Mouse (Mus musculus) liver, embryonic 15.5 days (tissue): ENCODE measurements around the gene Tmem108. TPM values are rescaled to one million over a fixed set of nuclear protein-coding genes. Genes with fewer than 3 reads are reported as not detected.

Source experiments
- ATAC-seq: fragments of 200-750 bp; cut with Nextera tagmentation; 2 replicates; pipeline ENCODE4 v1.8.0; 2017; ENCODE audit warnings: moderate number of reproducible peaks, mild to moderate bottlenecking, moderate library complexity; ENCODE audit not compliant: insufficient read depth
- H3K27ac ChIP-seq: fragments of 300-500 bp; sonication (generic); replicated peaks from 2 replicates; pipeline ENCODE4 v1.5.1; 2015; ENCODE audit warnings: mild to moderate bottlenecking, inconsistent platforms
- H3K27me3 ChIP-seq: fragments of 300-500 bp; sonication (generic); 2 replicates; pipeline ENCODE4 v1.6.1; 2015; ENCODE audit warnings: mild to moderate bottlenecking, inconsistent platforms
- H3K36me3 ChIP-seq: fragments of 300-500 bp; sonication (generic); replicated peaks from 2 replicates; pipeline ENCODE4 v1.6.1; 2015; ENCODE audit warnings: moderate library complexity, mild to moderate bottlenecking, inconsistent platforms
- H3K4me1 ChIP-seq: fragments of 300-500 bp; sonication (generic); replicated peaks from 2 replicates; pipeline ENCODE4 v1.6.1; 2015; ENCODE audit warnings: inconsistent platforms
- H3K4me2 ChIP-seq: fragments of 300-500 bp; sonication (generic); 2 replicates; pipeline ENCODE4 v1.6.1; 2015; ENCODE audit warnings: moderate library complexity, mild to moderate bottlenecking, inconsistent platforms
- H3K4me3 ChIP-seq: fragments of 300-500 bp; sonication (generic); replicated peaks from 2 replicates; pipeline ENCODE4 v1.5.1; 2015; ENCODE audit warnings: mild to moderate bottlenecking, inconsistent platforms
- H3K9ac ChIP-seq: fragments of 300-500 bp; sonication (generic); 2 replicates; pipeline ENCODE4 v1.6.1; 2015; ENCODE audit warnings: moderate library complexity, mild to moderate bottlenecking, inconsistent platforms
- H3K9me3 ChIP-seq: fragments of 300-500 bp; sonication (generic); replicated peaks from 2 replicates; pipeline ENCODE4 v1.6.1; 2016; ENCODE audit warnings: inconsistent platforms
- WGBS: fragments of 180-500 bp; shearing (Covaris S2); methylation state at CpG from one replicate; pipeline ENCODE4 v1.1.7; 2015; ENCODE audit warnings: mixed read lengths; ENCODE audit not compliant: insufficient replicate concordance; 5-methylcytosine and 5-hydroxymethylcytosine counted together
- polyA plus RNA-seq: library from polyadenylated mRNA; unstranded; fragments of >200 nt; fragmentation: Nextera tagmentation; extraction: Ambion mirVana; gene quantifications from 2 replicates; pipeline ENCODE4 v1.2.1, GENCODE M21; 2015

Tmem108 gene
- polyA plus RNA-seq, 1 experiment from 2014 or later: 1.1 TPM

DNA sequence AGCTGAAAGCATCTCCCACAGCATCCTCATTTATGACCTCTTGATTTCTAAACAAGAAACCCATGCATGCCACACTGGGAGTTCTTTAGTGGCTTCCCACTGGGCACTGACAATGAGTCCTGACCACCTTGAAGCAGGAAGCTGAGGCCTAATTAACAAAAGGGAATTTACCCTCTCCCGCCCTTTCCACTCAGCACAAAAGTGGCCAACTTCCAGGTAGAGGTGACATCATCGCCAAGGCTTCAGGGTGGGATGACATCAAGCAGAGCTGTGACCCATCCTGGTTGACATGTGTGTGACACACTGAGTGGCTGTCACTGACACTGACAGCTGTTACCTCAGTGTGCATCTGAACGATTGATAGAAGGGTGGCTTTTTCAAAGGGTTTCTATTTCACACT, 124.8 kb downstream of the Tmem108 start:
- no peak for ATAC-seq
- H3K36me3 ChIP-seq: no peaks in the 10 kb centered on the region
- H3K4me3 ChIP-seq: no peak overlapping the region
- no peaks in the 10 kb centered on the region for H3K4me1 ChIP-seq
- H3K9me3 ChIP-seq: no peaks in the 10 kb centered on the region
- H3K9ac ChIP-seq: no peak overlapping the region
- no peak overlapping the region for H3K4me2 ChIP-seq
- no peak overlapping the region for H3K27ac ChIP-seq
- WGBS: 46% methylated on average over 3 of the region's 3 CpGs
- no peaks in the 10 kb centered on the region for H3K27me3 ChIP-seq

DNA sequence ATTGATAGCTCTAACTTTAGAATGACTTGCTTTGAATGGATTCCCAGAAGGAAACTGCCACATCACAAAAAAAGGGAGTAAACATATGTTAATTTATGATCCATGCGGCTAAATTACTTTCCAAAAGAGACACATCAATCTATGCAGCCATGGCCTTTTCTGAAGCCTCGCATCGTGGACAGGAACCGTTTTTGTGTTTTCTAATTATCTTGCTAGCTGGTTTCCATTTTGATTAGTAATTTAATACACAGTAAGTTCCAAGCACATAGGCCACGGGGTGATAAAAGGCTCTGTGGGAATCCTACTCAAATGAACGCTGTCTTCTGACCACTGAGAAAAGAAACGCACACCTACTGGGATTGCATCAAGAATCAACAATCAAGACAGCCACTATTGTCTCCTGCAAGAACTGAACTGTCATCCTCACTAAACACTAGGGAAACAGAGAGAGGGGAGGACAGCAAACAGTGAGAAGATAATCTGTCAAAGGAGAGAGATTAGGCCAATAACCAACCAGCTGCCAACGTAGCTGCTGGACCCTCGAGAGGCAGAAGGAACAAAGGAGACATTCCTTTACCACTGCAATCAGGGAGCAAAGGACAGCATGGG, 132.7 kb downstream of the Tmem108 start:
- Histone ChIP-seq H3K4me3 (no peak overlapping the region), H3K4me2 (no peak overlapping the region), H3K27me3 (no peaks in the 10 kb centered on the region), H3K36me3 (no peaks in the 10 kb centered on the region), H3K27ac (no peak overlapping the region), H3K9ac (no peak overlapping the region), H3K9me3 (no peaks in the 10 kb centered on the region), H3K4me1 (no peaks in the 10 kb centered on the region)
- ATAC-seq: no peak
- WGBS: 52% methylated on average over 9 of the region's 9 CpGs

DNA sequence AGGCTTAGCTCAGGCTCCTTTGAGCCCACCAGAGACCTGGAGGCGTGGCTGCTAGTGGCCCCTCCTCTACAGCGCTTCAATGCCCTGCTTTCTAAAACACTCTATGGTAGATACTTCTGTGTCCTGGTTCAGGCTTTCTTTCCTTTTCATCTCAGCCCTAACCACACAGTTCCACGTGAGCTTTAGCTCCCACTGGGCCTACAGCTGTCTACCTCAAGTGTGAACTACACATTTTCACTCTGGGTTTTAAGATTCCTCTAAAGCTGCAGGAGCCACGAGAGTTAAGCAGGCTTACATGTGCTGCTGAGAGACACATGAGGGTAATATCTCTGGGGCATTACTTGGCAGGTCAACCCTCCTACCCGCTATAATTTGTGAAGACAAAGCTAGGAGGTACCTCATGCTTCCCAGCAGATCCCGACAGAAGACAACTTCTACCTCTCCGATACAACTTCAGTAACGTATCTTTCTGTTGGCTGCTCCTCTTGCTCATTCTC, 134.2 kb downstream of the Tmem108 start:
- H3K9me3 ChIP-seq: no peaks in the 10 kb centered on the region
- ATAC-seq: no peak
- WGBS: 64% methylated on average over 8 of the region's 8 CpGs
- H3K27ac ChIP-seq: no peak overlapping the region
- H3K27me3 ChIP-seq: no peaks in the 10 kb centered on the region
- no peak overlapping the region for H3K9ac ChIP-seq
- H3K36me3 ChIP-seq: no peaks in the 10 kb centered on the region
- H3K4me3 ChIP-seq: no peak overlapping the region
- H3K4me1 ChIP-seq: no peaks in the 10 kb centered on the region
- H3K4me2 ChIP-seq: no peak overlapping the region

DNA sequence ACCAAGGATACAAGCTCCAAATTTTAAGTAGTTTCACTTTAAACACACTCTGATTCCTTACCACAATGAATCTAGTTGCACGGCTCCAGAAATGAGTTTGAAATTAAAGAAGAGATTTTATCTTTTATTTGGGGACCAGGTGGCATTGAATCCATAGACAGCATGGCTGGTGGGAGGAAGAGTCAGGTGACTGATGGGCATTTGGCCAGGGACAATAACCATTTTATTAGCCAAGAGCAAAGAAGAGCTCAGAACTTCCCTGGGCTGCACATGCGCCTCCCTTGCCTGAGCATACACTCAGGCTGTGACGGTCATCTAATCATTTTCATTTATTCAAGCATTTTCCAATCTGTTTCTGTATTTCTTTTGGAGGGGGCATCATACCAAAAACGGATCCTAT, 135.5 kb downstream of the Tmem108 start:
- Histone ChIP-seq H3K27ac (no peak overlapping the region), H3K4me1 (no peaks in the 10 kb centered on the region), H3K36me3 (no peaks in the 10 kb centered on the region), H3K27me3 (no peaks in the 10 kb centered on the region), H3K9ac (no peak overlapping the region), H3K4me2 (no peak overlapping the region), H3K9me3 (no peaks in the 10 kb centered on the region), H3K4me3 (no peak overlapping the region)
- 56% methylated on average over 4 of the region's 4 CpGs for WGBS
- no peak for ATAC-seq

DNA sequence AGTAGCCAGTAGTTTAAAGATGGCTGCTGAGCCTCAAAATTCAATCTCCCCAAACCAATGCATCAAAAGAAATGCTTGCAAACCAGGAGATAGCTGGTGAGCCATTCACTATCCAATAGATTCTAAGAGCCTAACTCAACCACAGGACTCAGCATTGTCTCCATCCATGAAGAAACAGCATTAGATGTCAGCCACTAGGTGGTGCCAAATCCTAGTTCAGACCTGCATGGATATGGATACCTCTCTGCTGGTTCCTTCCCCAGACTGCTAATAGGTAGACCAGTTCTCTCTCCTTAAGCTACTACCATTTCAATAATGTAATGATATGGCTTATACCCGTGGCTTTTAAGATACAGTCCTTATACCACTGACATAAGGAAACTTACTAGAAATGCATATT, 137.0 kb downstream of the Tmem108 start:
- no peak overlapping the region for H3K9ac ChIP-seq
- H3K4me1 ChIP-seq: no peaks in the 10 kb centered on the region
- H3K4me3 ChIP-seq: no peak overlapping the region
- H3K4me2 ChIP-seq: no peak overlapping the region
- 16% methylated on average over 1 of the region's 1 CpGs for WGBS
- H3K36me3 ChIP-seq: no peaks in the 10 kb centered on the region
- no peaks in the 10 kb centered on the region for H3K9me3 ChIP-seq
- H3K27ac ChIP-seq: no peak overlapping the region
- H3K27me3 ChIP-seq: no peaks in the 10 kb centered on the region
- no peak for ATAC-seq

DNA sequence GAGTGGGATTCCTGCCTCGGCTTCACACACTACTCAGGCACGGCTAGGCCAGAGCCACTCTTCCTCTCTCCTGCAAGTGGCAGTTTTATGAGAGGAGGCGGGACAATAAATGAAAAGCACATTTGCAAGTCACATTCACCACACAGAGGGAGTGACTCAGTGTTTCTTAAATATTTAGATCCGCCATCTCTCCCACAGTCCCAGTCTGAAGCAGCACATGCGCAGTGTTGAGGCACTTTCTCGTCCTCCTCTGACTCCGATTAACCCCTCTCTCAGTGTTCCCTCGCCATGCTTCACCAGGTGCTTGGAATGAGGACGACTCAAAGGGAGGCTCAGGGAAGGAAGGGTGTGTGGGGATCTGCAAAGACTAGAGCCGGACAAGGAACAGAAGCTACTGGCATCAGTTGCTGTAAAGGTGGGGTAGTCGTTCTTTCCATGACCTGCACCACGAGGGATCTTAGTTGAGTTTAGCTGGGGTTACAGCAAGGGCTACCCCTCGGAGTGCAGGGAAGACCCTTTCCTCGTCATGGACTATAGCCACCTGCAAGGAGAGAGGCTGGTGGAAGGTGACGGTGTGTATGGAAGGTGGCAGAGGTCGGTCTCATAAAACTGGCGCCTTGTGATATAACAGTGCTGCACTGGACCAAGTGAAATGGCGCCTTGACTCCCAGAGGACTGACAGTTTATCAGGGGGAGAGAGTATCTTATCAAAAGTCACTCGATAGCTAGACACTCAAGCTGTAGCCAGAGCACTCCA, 137.9 kb downstream of the Tmem108 start:
- no peak overlapping the region for H3K4me2 ChIP-seq
- no peaks in the 10 kb centered on the region for H3K27me3 ChIP-seq
- no peaks in the 10 kb centered on the region for H3K4me1 ChIP-seq
- no peak overlapping the region for H3K4me3 ChIP-seq
- no peak overlapping the region for H3K9ac ChIP-seq
- ATAC-seq: no peak
- H3K27ac ChIP-seq: no peak overlapping the region
- WGBS: 63% methylated on average over 19 of the region's 19 CpGs
- no peaks in the 10 kb centered on the region for H3K36me3 ChIP-seq
- H3K9me3 ChIP-seq: no peaks in the 10 kb centered on the region

DNA sequence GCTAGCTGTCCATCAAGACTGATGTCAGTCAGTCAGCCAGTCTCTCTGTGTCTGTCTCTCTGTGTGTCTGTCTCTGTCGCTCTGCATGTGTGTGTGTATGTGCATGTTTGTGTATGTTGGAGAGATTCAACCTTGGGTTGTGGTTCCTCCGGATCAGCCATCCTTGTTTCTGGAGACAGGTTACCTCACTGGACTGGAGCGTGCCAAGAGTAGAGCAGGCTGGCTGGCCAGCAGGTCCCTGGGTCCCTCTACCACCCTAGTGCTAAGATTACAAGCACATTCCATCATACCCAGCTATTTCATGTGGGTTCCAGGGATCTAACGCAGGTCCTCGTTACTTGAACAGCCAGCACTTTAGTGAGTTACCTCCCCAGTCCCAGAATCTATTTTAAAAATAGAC, 138.6 kb downstream of the Tmem108 start:
- no peak overlapping the region for H3K4me3 ChIP-seq
- no peaks in the 10 kb centered on the region for H3K9me3 ChIP-seq
- no peak overlapping the region for H3K9ac ChIP-seq
- no peaks in the 10 kb centered on the region for H3K27me3 ChIP-seq
- ATAC-seq: no peak
- 64% methylated on average over 5 of the region's 5 CpGs for WGBS
- no peak overlapping the region for H3K4me2 ChIP-seq
- H3K27ac ChIP-seq: no peak overlapping the region
- no peaks in the 10 kb centered on the region for H3K4me1 ChIP-seq
- no peaks in the 10 kb centered on the region for H3K36me3 ChIP-seq

DNA sequence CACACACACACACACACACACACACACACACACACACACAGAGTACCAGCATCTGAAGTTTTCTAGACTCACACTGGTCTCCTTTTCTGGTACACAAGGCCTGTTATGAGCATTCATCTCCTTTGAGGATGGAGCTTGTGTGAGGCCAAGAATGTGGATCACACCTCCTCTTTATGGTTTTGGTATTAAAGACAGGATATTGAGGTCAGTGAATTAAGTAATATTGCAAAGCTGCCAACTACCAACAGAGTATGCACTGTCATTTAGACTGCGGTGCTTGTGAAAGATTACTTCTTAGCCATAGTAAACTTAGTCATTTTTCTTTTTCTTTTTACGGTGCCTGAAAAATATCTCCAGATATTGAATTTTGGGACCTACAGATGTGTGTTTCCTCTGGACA, 139.8 kb downstream of the Tmem108 start:
- Histone ChIP-seq H3K36me3 (no peaks in the 10 kb centered on the region), H3K9ac (no peak overlapping the region), H3K4me1 (no peaks in the 10 kb centered on the region), H3K27ac (no peak overlapping the region), H3K4me2 (no peak overlapping the region), H3K27me3 (no peaks in the 10 kb centered on the region), H3K4me3 (no peak overlapping the region), H3K9me3 (no peaks in the 10 kb centered on the region)
- 72% methylated on average over 2 of the region's 2 CpGs for WGBS
- ATAC-seq: no peak

DNA sequence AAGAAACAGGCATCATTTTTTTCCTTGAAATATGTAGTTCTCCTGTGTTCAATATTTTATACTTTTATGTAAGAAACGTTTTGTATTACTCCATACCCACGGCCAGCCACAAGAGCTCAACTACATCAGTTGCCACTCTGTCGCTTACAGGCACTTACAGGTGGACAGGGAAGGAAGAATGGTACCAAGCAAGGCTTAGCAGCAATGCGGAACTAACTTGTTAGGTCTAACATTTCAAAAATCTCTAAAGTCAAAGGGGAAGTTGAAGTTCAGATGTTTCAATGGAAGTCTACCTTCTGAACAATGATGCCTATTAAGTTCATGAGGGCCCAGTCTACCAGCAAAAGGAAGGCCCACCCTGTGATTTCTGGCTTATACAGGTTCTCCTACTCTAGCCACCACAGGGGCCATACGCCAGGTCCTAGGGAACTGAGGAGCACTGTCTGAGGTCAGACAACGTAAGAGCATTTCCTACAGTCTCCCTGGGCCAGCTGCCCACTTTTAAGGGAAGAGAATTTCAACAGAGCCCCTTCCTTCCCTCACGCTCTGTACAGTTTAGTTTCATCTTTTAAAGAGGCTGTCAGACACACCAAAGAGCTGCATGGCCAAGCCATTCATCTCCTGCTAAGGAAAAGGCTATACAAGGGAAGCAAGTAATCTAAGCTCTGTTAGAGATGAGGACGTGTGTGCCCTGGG, 141.0 kb downstream of the Tmem108 start:
- Histone ChIP-seq H3K27ac (no peak overlapping the region), H3K4me2 (no peak overlapping the region), H3K9me3 (no peaks in the 10 kb centered on the region), H3K36me3 (no peaks in the 10 kb centered on the region), H3K27me3 (no peaks in the 10 kb centered on the region), H3K9ac (no peak overlapping the region), H3K4me3 (no peak overlapping the region), H3K4me1 (no peaks in the 10 kb centered on the region)
- WGBS: 61% methylated on average over 8 of the region's 8 CpGs
- ATAC-seq: no peak

DNA sequence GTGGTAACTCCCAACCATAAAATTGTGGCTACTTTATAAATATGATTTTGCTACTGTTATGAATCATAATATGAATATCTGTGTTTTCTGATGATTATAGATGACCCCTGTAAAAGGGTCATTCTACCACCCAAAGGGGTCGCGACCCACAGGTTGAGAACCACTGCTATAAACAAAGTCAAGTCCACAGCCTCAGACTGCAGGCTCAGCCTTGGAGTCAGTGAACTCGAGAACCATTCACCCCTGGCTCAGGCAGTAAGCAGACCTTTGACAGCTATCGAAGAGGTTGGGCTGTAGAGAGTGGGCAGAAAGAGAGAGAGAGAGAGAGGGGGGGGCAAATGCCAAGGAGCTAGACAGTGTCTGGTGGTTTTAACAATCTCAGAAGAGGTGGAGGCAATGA, 147.4 kb downstream of the Tmem108 start:
- no peak overlapping the region for H3K4me3 ChIP-seq

More for the DNA sequence above, 147.4 kb downstream of the Tmem108 start:
- H3K36me3 ChIP-seq: no peaks in the 10 kb centered on the region
- H3K4me2 ChIP-seq: no peak overlapping the region
- H3K27me3 ChIP-seq: no peaks in the 10 kb centered on the region
- H3K4me1 ChIP-seq: no peaks in the 10 kb centered on the region
- 64% methylated on average over 4 of the region's 4 CpGs for WGBS
- H3K9ac ChIP-seq: no peak overlapping the region
- no peak overlapping the region for H3K27ac ChIP-seq
- no peak for ATAC-seq
- no peaks in the 10 kb centered on the region for H3K9me3 ChIP-seq
